Mouse (Mus musculus): Measurements from ENCODE around the gene Fxyd3. TPM values are rescaled to one million over a fixed set of nuclear protein-coding genes. Genes with fewer than 3 reads are reported as not detected.

Gene Fxyd3
- polyA plus RNA-seq, 1 experiment from 2014 or later = 2.2 TPM

DNA sequence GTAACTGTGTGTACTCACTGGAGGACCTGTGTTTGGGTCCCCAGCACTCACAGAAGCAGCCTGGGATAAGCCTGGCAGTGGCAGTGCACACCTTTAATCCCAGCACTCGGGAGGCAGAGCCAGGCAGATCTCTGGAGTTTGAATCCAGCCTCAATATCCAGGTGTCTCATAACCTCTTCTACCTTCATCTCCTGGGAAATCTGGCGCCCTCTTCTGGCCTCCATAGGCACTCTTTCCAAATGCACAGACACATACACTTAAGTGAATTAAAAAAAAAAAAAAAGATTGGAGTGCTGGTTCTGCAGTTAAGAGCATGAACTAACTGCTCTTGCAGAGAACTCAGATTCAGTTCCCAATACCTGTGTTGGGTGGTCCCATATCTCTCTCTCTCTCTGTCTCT is 45.8 kb downstream of the Fxyd3 start:
- Histone ChIP-seq H3K4me3 (no peak overlapping the region), H3K27ac (replicated peaks) (no peak overlapping the region), H3K9ac (no peak overlapping the region), H3K36me3 (no peaks in the 10 kb centered on the region), H3K27me3 (replicated peaks) (no peaks in the 10 kb centered on the region), H3K9me3 (no peaks in the 10 kb centered on the region), H3K4me1 (no peaks in the 10 kb centered on the region; the same call in 1 of the 2 replicates), H3K4me2 (no peak overlapping the region)
- 52% methylated on average over 2 of the region's 2 CpGs for WGBS
- no peak for ATAC-seq (ENCODE audit: extremely low read depth, insufficient number of reproducible peaks, low FRiP score, low TSS enrichment)

DNA sequence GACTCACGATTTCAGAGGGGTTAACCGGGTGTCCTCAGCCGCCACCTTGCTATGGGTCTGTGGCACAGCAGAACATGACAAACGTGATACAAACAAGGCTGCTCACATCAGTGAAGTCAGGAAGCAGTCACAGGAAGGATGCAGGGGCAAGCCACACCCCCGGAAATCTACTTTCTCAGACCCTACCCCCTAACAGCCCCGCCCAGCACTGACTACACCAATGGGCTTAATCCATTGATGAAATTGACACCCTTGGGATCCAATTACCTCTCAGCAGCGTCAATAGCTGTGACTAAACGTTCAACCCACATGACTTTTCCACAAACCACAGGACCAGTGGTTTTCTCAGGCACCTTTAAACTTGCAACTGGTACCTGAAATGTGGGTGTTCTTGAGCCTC is 47.9 kb downstream of the Fxyd3 start:
- H3K9me3 ChIP-seq = no peaks in the 10 kb centered on the region
- no peak overlapping the region for H3K9ac ChIP-seq
- no peak overlapping the region for H3K4me2 ChIP-seq
- no peak overlapping the region for H3K27ac ChIP-seq (replicated peaks)
- 65% methylated on average over 8 of the region's 8 CpGs for WGBS
- H3K4me3 ChIP-seq = no peak overlapping the region
- H3K4me1 ChIP-seq = no peaks in the 10 kb centered on the region; the same call in 1 of the 2 replicates
- no peaks in the 10 kb centered on the region for H3K27me3 ChIP-seq (replicated peaks)
- ATAC-seq (ENCODE audit: extremely low read depth, insufficient number of reproducible peaks, low FRiP score, low TSS enrichment) = no peak
- H3K36me3 ChIP-seq = no peaks in the 10 kb centered on the region

Small RNA genes lying within 50 kb of the gene (microRNA-seq; reads per million reads assigned to microRNA genes)
- gene Mir7050 = not detected

Other genes starting within 250 kb of the Fxyd3 start
- not detected in 2 replicates for gene Ffar3, start 220.5 kb downstream of the Fxyd3 start, polyA plus RNA-seq (2015; fragmentation: Nextera tagmentation; extraction: Ambion mirVana)
- not detected in 2 replicates for gene Ffar1, start 215.1 kb downstream of the Fxyd3 start, polyA plus RNA-seq (2015; fragmentation: Nextera tagmentation; extraction: Ambion mirVana)
- not detected in 2 replicates for gene Cd22, start 196.4 kb downstream of the Fxyd3 start, polyA plus RNA-seq (2015; fragmentation: Nextera tagmentation; extraction: Ambion mirVana)
- gene Mag, start 161.8 kb downstream of the Fxyd3 start, polyA plus RNA-seq (2015; fragmentation: Nextera tagmentation; extraction: Ambion mirVana) = 0.08 and 0.10 TPM in 2 replicates
- not detected in 2 replicates for gene Hamp2, start 152.0 kb downstream of the Fxyd3 start, polyA plus RNA-seq (2015; fragmentation: Nextera tagmentation; extraction: Ambion mirVana)
- gene Hamp, start 132.7 kb downstream of the Fxyd3 start, polyA plus RNA-seq (2015; fragmentation: Nextera tagmentation; extraction: Ambion mirVana) = 0.71 TPM in 1 of 2 replicates, not detected in the other
- gene Usf2, start 119.9 kb downstream of the Fxyd3 start, polyA plus RNA-seq (2015; fragmentation: Nextera tagmentation; extraction: Ambion mirVana) = 16.8 and 17.3 TPM in 2 replicates
- 11.2 and 12.1 TPM in 2 replicates for gene Lsr, start 103.2 kb downstream of the Fxyd3 start, polyA plus RNA-seq (2015; fragmentation: Nextera tagmentation; extraction: Ambion mirVana)
- gene Fam187b, start 102.9 kb downstream of the Fxyd3 start, polyA plus RNA-seq (2015; fragmentation: Nextera tagmentation; extraction: Ambion mirVana) = 1.1 and 1.4 TPM in 2 replicates
- 35.5 and 39.2 TPM in 2 replicates for gene Fxyd5, start 34.2 kb downstream of the Fxyd3 start, polyA plus RNA-seq (2015; fragmentation: Nextera tagmentation; extraction: Ambion mirVana)
- 2.0 and 3.6 TPM in 2 replicates for gene Fxyd7, start 25.2 kb downstream of the Fxyd3 start, polyA plus RNA-seq (2015; fragmentation: Nextera tagmentation; extraction: Ambion mirVana)
- 1,042 and 1,184 TPM in 2 replicates for gene Fxyd1, start 19.5 kb downstream of the Fxyd3 start, polyA plus RNA-seq (2015; fragmentation: Nextera tagmentation; extraction: Ambion mirVana)
- 0.19 and 0.21 TPM in 2 replicates for gene Lgi4, start 17.4 kb downstream of the Fxyd3 start, polyA plus RNA-seq (2015; fragmentation: Nextera tagmentation; extraction: Ambion mirVana)
- 2.4 and 3.6 TPM in 2 replicates for gene Hpn, start 38.6 kb upstream of the Fxyd3 start, polyA plus RNA-seq (2015; fragmentation: Nextera tagmentation; extraction: Ambion mirVana)
- gene Scn1b, start 50.3 kb upstream of the Fxyd3 start, polyA plus RNA-seq (2015; fragmentation: Nextera tagmentation; extraction: Ambion mirVana) = 2.5 and 3.1 TPM in 2 replicates
- gene Gramd1a, start 79.2 kb upstream of the Fxyd3 start, polyA plus RNA-seq (2015; fragmentation: Nextera tagmentation; extraction: Ambion mirVana) = 50.3 and 51.8 TPM in 2 replicates
- not detected in 2 replicates for gene Scgb2b2, start 213.8 kb upstream of the Fxyd3 start, polyA plus RNA-seq (2015; fragmentation: Nextera tagmentation; extraction: Ambion mirVana)
- not detected in 2 replicates for gene Scgb1b2, start 215.1 kb upstream of the Fxyd3 start, polyA plus RNA-seq (2015; fragmentation: Nextera tagmentation; extraction: Ambion mirVana)

All from heart, embryonic 13.5 days (tissue).